Mouse (Mus musculus) stomach, postnatal 0 days (tissue): ENCODE measurements at regions not wholly inside any gene's neighbourhood (a gene's known extent, or its start where the extent isn't known, plus 50 kb on each side); places are given as distances from the start of the nearest gene placed in this dataset.

Experiments
- CTCF ChIP-seq: IDR thresholded peaks from 2 replicates; pipeline ENCODE4 v1.5.1; 2016; ENCODE audit warnings: antibody characterized with exemption, low read depth, mild to moderate bottlenecking, moderate library complexity
- EP300 ChIP-seq: optimal IDR thresholded peaks from 2 replicates; pipeline ENCODE3; 2016; ENCODE audit warnings: antibody characterized with exemption

DNA sequence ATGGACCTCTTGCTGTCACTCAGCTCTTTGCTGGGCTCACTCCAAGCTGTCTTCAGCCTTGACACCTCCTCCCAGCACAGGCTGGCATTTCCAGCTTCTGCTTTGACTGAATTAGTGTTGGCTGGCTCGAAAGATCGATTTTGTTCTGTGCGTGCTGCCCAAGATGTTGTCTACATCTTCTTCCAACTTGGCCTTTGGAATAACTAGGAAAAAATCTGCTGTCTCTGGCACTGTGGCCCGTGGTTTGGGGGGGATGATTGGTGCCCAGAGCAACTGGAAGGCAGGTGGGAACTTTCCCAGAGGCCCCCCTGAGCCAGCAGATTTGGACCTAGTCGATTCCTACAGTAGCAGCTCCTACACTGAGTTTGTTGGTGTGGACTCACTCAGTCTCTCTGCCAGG lies 76.9 kb downstream of the Psmg1 start:
- TF ChIP-seq CTCF (no peak), EP300 (no peak)
